Mouse (Mus musculus): ENCODE results near the gene Gm48551. TPM values are rescaled to one million over a fixed set of nuclear protein-coding genes. Genes with fewer than 3 reads are reported as not detected.

Gm48551 gene
- polyA plus RNA-seq, 1 experiment from 2014 or later: 4.0 TPM

GRCm38 (mm10) chr10:81421041-81421796 is 37.0 kb downstream of the Gm48551 start:
- Histone ChIP-seq H3K36me3 (peaks cover 6% of the 10 kb centered on the region; the same call in 1 of the 2 replicates), H3K4me1 (replicated peaks) (peaks cover 66% of the 10 kb centered on the region), H3K27ac (no peak overlapping the region), H3K9me3 (no peaks in the 10 kb centered on the region), H3K4me3 (no peak overlapping the region), H3K27me3 (ENCODE audit: insufficient read depth, poor library complexity, severe bottlenecking) (peaks cover 93% of the 10 kb centered on the region)
- 74% methylated on average over 4 of the region's 4 CpGs for WGBS
- DNase-seq (ENCODE audit: low spot score): peak; percentile 1

- DNase-seq (ENCODE audit: low spot score): peak; percentile 1
- H3K27me3 ChIP-seq (ENCODE audit: insufficient read depth, poor library complexity, severe bottlenecking): peaks cover 98% of the 10 kb centered on the region
- peaks cover 6% of the 10 kb centered on the region; the same call in 1 of the 2 replicates for H3K36me3 ChIP-seq
- no peak overlapping the region for H3K4me3 ChIP-seq
- WGBS: 83% methylated on average over 5 of the region's 5 CpGs
- no peaks in the 10 kb centered on the region for H3K9me3 ChIP-seq
- no peak overlapping the region for H3K27ac ChIP-seq
- H3K4me1 ChIP-seq (replicated peaks): peaks cover 66% of the 10 kb centered on the region
Measured at GRCm38 (mm10) chr10:81421797-81422100, 37.5 kb downstream of the Gm48551 start.

GRCm38 (mm10) chr10:81422191-81422590 is 37.9 kb downstream of the Gm48551 start:
- no peak for DNase-seq (ENCODE audit: low spot score)
- Histone ChIP-seq H3K4me1 (replicated peaks) (peaks cover 66% of the 10 kb centered on the region), H3K27ac (no peak overlapping the region), H3K9me3 (no peaks in the 10 kb centered on the region), H3K36me3 (peaks cover 6% of the 10 kb centered on the region; the same call in 1 of the 2 replicates), H3K27me3 (ENCODE audit: insufficient read depth, poor library complexity, severe bottlenecking) (peaks cover 99% of the 10 kb centered on the region), H3K4me3 (no peak overlapping the region)
- whole genome bisulfite sequencing: 77% methylated on average over 6 of the region's 6 CpGs

GRCm38 (mm10) chr10:81422661-81423217 is 38.5 kb downstream of the Gm48551 start:
- peaks cover 64% of the 10 kb centered on the region for H3K4me1 ChIP-seq (replicated peaks)
- no peak overlapping the region for H3K27ac ChIP-seq
- H3K27me3 ChIP-seq (ENCODE audit: insufficient read depth, poor library complexity, severe bottlenecking): peaks cover 99% of the 10 kb centered on the region
- no peak overlapping the region for H3K4me3 ChIP-seq
- H3K9me3 ChIP-seq: no peaks in the 10 kb centered on the region
- 83% methylated on average over 3 of the region's 3 CpGs for WGBS
- peaks cover 6% of the 10 kb centered on the region; the same call in 1 of the 2 replicates for H3K36me3 ChIP-seq
- no peak for DNase-seq (ENCODE audit: low spot score)

GRCm38 (mm10) chr10:81423476-81424245 is 39.4 kb downstream of the Gm48551 start:
- peak overlapping the region; percentile 2; the same call in 1 of the 2 replicates for H3K4me3 ChIP-seq
- DNase-seq (ENCODE audit: low spot score): no peak

GRCm38 (mm10) chr10:81424246-81425051 is 40.2 kb downstream of the Gm48551 start:
- Histone ChIP-seq H3K9me3 (0 out of 2 replicates have a peak, but pooled peaks cover 5% of the 10 kb centered on the region), H3K4me1 (replicated peaks) (peaks cover 51% of the 10 kb centered on the region), H3K4me3 (peak overlapping the region; percentile 23; the same call in 1 of the 2 replicates), H3K27me3 (ENCODE audit: insufficient read depth, poor library complexity, severe bottlenecking) (peaks cover 99% of the 10 kb centered on the region), H3K27ac (peak overlapping the region; percentile 50), H3K36me3 (peaks cover 6% of the 10 kb centered on the region; the same call in 1 of the 2 replicates)
- DNase-seq (ENCODE audit: low spot score): peak; percentile 9
- WGBS: 5% methylated on average over 25 of the region's 25 CpGs

More at GRCm38 (mm10) chr10:81423476-81424245, 39.4 kb downstream of the Gm48551 start:
- Histone ChIP-seq H3K27me3 (ENCODE audit: insufficient read depth, poor library complexity, severe bottlenecking) (peaks cover 99% of the 10 kb centered on the region), H3K27ac (peak overlapping the region; percentile 50; the same call in 1 of the 2 replicates), H3K36me3 (peaks cover 6% of the 10 kb centered on the region; the same call in 1 of the 2 replicates), H3K9me3 (0 out of 2 replicates have a peak, but pooled peaks cover 5% of the 10 kb centered on the region), H3K4me1 (replicated peaks) (peaks cover 54% of the 10 kb centered on the region)
- 69% methylated on average over 4 of the region's 4 CpGs for WGBS

- Histone ChIP-seq H3K27ac (no peak overlapping the region), H3K9me3 (0 out of 2 replicates have a peak, but pooled peaks cover 5% of the 10 kb centered on the region), H3K4me1 (replicated peaks) (peaks cover 50% of the 10 kb centered on the region), H3K4me3 (peak overlapping the region; percentile 23; the same call in 1 of the 2 replicates), H3K36me3 (peaks cover 2% of the 10 kb centered on the region; the same call in 1 of the 2 replicates), H3K27me3 (ENCODE audit: insufficient read depth, poor library complexity, severe bottlenecking) (peaks cover 91% of the 10 kb centered on the region)
- WGBS: 23% methylated on average over 10 of the region's 10 CpGs
- DNase-seq (ENCODE audit: low spot score): peak; percentile 3
Measured at GRCm38 (mm10) chr10:81425236-81425850, 41.1 kb downstream of the Gm48551 start.

- 0 out of 2 replicates have a peak, but pooled peaks cover 5% of the 10 kb centered on the region for H3K9me3 ChIP-seq
- no peaks in the 10 kb centered on the region for H3K36me3 ChIP-seq
- DNase-seq (ENCODE audit: low spot score): peak; percentile 20
- under 1% methylated on average over 29 of the region's 33 CpGs for WGBS
- peaks cover 56% of the 10 kb centered on the region for H3K4me1 ChIP-seq (replicated peaks)
- H3K27ac ChIP-seq: peak overlapping the region; percentile 56
- peaks cover 89% of the 10 kb centered on the region for H3K27me3 ChIP-seq (ENCODE audit: insufficient read depth, poor library complexity, severe bottlenecking)
- H3K4me3 ChIP-seq: peak overlapping the region; percentile 45
Measured at GRCm38 (mm10) chr10:81426081-81426671, 41.9 kb downstream of the Gm48551 start.

- DNase-seq (ENCODE audit: low spot score): peak; percentile 11
- WGBS: 2% methylated on average over 38 of the region's 38 CpGs
- no peak overlapping the region for H3K27ac ChIP-seq
Measured at GRCm38 (mm10) chr10:81426897-81427296, 42.6 kb downstream of the Gm48551 start.

GRCm38 (mm10) chr10:81427327-81427726 is 43.1 kb downstream of the Gm48551 start:
- H3K27me3 ChIP-seq (ENCODE audit: insufficient read depth, poor library complexity, severe bottlenecking): peaks cover 89% of the 10 kb centered on the region
- peaks cover 62% of the 10 kb centered on the region for H3K4me1 ChIP-seq (replicated peaks)
- WGBS: 42% methylated on average over 3 of the region's 3 CpGs
- H3K36me3 ChIP-seq: no peaks in the 10 kb centered on the region
- 0 out of 2 replicates have a peak, but pooled peaks cover 5% of the 10 kb centered on the region for H3K9me3 ChIP-seq
- DNase-seq (ENCODE audit: low spot score): peak; percentile 8
- no peak overlapping the region for H3K27ac ChIP-seq
- H3K4me3 ChIP-seq: peak overlapping the region; percentile 45

More at GRCm38 (mm10) chr10:81426897-81427296, 42.6 kb downstream of the Gm48551 start:
- Histone ChIP-seq H3K36me3 (no peaks in the 10 kb centered on the region), H3K4me3 (peak overlapping the region; percentile 45), H3K9me3 (0 out of 2 replicates have a peak, but pooled peaks cover 5% of the 10 kb centered on the region), H3K4me1 (replicated peaks) (peaks cover 62% of the 10 kb centered on the region), H3K27me3 (ENCODE audit: insufficient read depth, poor library complexity, severe bottlenecking) (peaks cover 89% of the 10 kb centered on the region)

GRCm38 (mm10) chr10:81427804-81428506 is 43.7 kb downstream of the Gm48551 start:
- Histone ChIP-seq H3K27me3 (ENCODE audit: insufficient read depth, poor library complexity, severe bottlenecking) (peaks cover 86% of the 10 kb centered on the region), H3K36me3 (no peaks in the 10 kb centered on the region), H3K27ac (no peak overlapping the region), H3K4me1 (replicated peaks) (peaks cover 67% of the 10 kb centered on the region), H3K9me3 (0 out of 2 replicates have a peak, but pooled peaks cover 5% of the 10 kb centered on the region), H3K4me3 (no peak overlapping the region)
- WGBS: 79% methylated on average over 8 of the region's 8 CpGs
- DNase-seq (ENCODE audit: low spot score): no peak
